Mouse (Mus musculus): ENCODE measurements at regions not wholly inside any gene's neighbourhood (a gene's known extent, or its start where the extent isn't known, plus 50 kb on each side); places are given as distances from the start of the nearest gene placed in this dataset.

DNA sequence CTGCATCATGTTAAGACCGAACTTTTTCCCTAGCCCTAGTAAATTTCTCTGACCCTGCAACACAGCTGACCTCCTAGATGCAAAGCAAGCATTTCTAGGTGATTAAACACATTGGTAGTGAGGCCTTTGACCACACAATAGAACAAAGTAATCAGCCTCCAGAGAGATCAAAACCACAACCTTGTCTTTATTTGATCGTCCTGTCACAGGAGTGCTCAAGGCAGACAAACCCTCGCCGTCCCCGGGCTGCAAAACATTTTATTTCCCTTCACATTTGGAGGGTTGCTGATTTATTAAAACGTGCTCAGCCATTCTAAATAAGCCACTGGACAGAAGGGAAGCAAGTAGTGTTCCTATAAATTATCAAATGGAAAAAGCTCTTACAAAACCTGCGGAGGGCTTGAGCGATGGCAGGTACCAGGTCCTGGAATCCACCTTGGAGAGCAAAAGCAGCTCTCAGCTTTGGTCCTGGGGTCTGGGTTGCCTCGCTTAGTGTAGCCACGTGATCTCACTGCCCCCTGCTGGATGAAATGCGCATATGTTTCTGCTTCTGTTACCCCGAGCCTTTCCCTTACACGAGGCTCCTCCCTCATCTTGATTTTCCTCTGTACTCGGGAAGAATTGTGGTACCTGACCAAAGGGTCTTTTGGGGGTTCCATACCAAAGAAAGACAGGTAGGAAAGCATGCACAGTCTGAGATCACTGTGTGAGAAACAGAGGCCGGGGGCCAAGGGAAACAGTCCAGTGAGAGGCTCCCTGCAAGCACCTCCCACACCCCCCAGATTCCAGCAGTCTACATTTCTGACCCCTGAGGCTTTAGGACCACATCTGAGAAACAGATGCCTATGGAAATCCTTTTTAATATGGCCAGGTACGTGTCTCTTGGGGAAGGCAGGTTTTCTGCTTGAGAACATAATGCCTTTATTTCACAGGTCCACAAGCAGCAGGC is 357.6 kb upstream of the Pkdcc start:
- TF ChIP-seq CTCF (IDR thresholded peaks at IDR 0.05; ENCODE audit: low read depth): peak; percentile 84
- no peak for TF ChIP-seq EP300 (IDR thresholded peaks at IDR 0.05; ENCODE audit: low read depth)

Measured in liver, postnatal 0 days (tissue).